Mouse (Mus musculus) kidney, adult 2 months (tissue): ENCODE results near the gene Cyp2d22.

Experiments
- CTCF ChIP-seq: fragments of 200-500 bp; conservative IDR thresholded peaks from 2 replicates; pipeline ENCODE4 v1.5.1; 2011; ENCODE audit warnings: low read depth, mild to moderate bottlenecking, control low read depth, low read length, moderate library complexity, mixed read lengths; ENCODE audit not compliant: insufficient read depth, insufficient read length
- POLR2A ChIP-seq: fragments of 200-500 bp; IDR thresholded peaks from one replicate; pipeline ENCODE4 v1.6.1; 2011; ENCODE audit warnings: low read depth, low read length, control low read depth

DNA sequence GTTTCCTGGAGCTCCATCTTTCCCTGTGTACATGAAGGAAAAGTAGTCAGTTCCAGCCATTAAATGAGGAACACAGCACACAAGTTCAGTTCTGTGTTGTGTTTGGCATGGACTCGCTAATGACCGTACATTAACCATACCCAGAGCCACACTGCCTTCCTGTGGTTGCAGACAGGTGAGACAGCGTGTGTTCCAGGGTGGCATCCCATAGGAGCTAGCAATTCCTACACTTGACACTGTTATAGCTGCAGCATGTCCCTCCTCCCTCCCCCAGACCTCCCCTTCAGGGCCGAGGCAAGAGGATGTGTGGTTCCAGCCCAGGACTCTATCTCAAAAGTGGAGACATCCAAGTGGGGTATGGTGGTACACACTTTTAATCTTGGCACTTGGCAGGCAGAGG is 29.7 kb downstream of the Cyp2d22 start:
- TF ChIP-seq CTCF (peak; percentile 22; the same call in 1 of the 2 replicates), POLR2A (no peak)
